Mouse (Mus musculus): ENCODE results near the gene Pim3. TPM values are rescaled to one million over a fixed set of nuclear protein-coding genes. Genes with fewer than 3 reads are reported as not detected.

Pim3 gene
- total RNA-seq, 1 experiment from 2014 or later = 71.8 TPM

GRCm38 (mm10) chr15:88858141-88858541 lies 3.8 kb upstream of the Pim3 start:
- DNase-seq = peak; percentile 40

GRCm38 (mm10) chr15:88858707-88859106 lies 3.3 kb upstream of the Pim3 start:
- DNase-seq = no peak

GRCm38 (mm10) chr15:88859206-88859970 lies 2.6 kb upstream of the Pim3 start:
- DNase-seq = no peak

GRCm38 (mm10) chr15:88860781-88861180 lies 1.2 kb upstream of the Pim3 start:
- no peak for DNase-seq

GRCm38 (mm10) chr15:88862881-88863694 lies 1.1 kb downstream of the Pim3 start:
- DNase-seq = peak; percentile 58

- DNase-seq = peak; percentile 85
Observed at GRCm38 (mm10) chr15:88863695-88864231, 1.8 kb downstream of the Pim3 start.

- DNase-seq = peak; percentile 35
Observed at GRCm38 (mm10) chr15:88864270-88865030, 2.5 kb downstream of the Pim3 start.

- no peak for DNase-seq
Observed at GRCm38 (mm10) chr15:88865061-88865460, 3.1 kb downstream of the Pim3 start.

- DNase-seq = no peak
Observed at GRCm38 (mm10) chr15:88865888-88866695, 4.1 kb downstream of the Pim3 start.

GRCm38 (mm10) chr15:88866934-88867356 lies 5.0 kb downstream of the Pim3 start:
- no peak for DNase-seq

- DNase-seq = peak; percentile 40
Observed at GRCm38 (mm10) chr15:88867368-88868023, 5.5 kb downstream of the Pim3 start.

GRCm38 (mm10) chr15:88868024-88868742 lies 6.2 kb downstream of the Pim3 start:
- DNase-seq = no peak

- DNase-seq = peak; percentile 51
Observed at GRCm38 (mm10) chr15:88870418-88871185, 8.6 kb downstream of the Pim3 start.

- DNase-seq = no peak
Observed at GRCm38 (mm10) chr15:88874061-88874460, 12.1 kb downstream of the Pim3 start.

- no peak for DNase-seq
Observed at GRCm38 (mm10) chr15:88874477-88874876, 12.5 kb downstream of the Pim3 start.

GRCm38 (mm10) chr15:88875625-88876081 lies 13.7 kb downstream of the Pim3 start:
- no peak for DNase-seq

GRCm38 (mm10) chr15:88876155-88877020 lies 14.4 kb downstream of the Pim3 start:
- DNase-seq = peak; percentile 91

- DNase-seq = no peak
Observed at GRCm38 (mm10) chr15:88877021-88877400, 15.0 kb downstream of the Pim3 start.
